Mouse (Mus musculus): ENCODE results near the gene Dpyd. TPM values are rescaled to one million over a fixed set of nuclear protein-coding genes. Genes with fewer than 3 reads are reported as not detected.

Dpyd gene
- polyA plus RNA-seq, 1 experiment from 2014 or later = 6.7 TPM

DNA sequence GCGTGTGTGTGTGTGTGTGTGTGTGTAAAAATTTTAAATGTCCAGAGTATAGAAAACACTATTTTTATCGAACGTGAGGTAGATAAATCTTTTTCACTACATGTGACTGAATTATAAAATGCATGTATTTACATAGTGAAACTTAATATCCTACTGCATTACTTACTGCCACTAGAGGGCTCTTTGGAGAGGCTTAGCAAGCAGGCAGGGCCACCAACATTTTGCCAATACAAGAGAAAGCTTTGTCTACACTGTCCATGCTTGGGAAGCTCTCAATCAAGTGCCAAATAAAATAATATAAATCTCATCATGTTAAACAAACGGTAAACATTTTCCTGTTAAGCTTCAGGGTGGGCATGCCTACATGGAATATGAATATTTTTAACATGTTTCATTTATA lies 429.9 kb downstream of the Dpyd start:
- WGBS = 84% methylated on average over 4 of the region's 4 CpGs
- H3K9ac ChIP-seq (ENCODE audit: low read length) = no peak overlapping the region

DNA sequence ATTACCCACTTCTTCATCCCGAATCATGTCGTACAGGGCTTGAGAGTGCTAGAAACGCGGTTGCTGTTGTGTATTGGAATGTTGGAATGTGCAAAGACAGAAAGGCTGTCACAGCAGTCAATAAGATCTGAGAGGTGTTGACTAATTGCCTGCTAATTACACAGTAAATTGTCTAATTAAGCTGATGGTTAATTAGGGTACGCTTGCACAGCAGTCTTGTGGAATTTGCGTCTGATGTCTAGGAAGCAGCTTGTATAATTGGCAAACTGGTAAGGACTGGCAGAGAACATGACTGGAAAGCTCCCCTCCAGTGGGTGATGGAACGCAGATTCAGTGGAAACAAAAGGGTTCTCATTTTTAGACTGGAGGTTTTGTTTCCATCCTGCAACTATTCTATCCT lies 459.3 kb downstream of the Dpyd start:
- ATAC-seq (replicated peaks; ENCODE audit: low FRiP score) (peak; percentile 93), DNase-seq (ENCODE audit: low spot score) (peak; percentile 54)
- H3K4me3 ChIP-seq (ENCODE audit: low read depth, low read length) = no peak overlapping the region
- H3K27ac ChIP-seq (ENCODE audit: low read depth, low read length) = no peak overlapping the region
- H3K9me3 ChIP-seq (ENCODE audit: control insufficient read depth, low read length) = no peaks in the 10 kb centered on the region
- no peaks in the 10 kb centered on the region for H3K4me1 ChIP-seq (replicated peaks; ENCODE audit: control insufficient read depth, insufficient read depth, low read length)
- H3K36me3 ChIP-seq (ENCODE audit: control insufficient read depth, insufficient read depth, low read length) = no peaks in the 10 kb centered on the region
- H3K9ac ChIP-seq (ENCODE audit: low read length) = no peak overlapping the region
- WGBS = 28% methylated on average over 7 of the region's 7 CpGs
- H3K4me2 ChIP-seq (ENCODE audit: low read depth, low read length, severe bottlenecking) = no peak overlapping the region
- no peaks in the 10 kb centered on the region for H3K27me3 ChIP-seq (ENCODE audit: control insufficient read depth, insufficient read depth, low read length)

More for the DNA sequence above, 429.9 kb downstream of the Dpyd start:
- H3K4me1 ChIP-seq (replicated peaks; ENCODE audit: control insufficient read depth, insufficient read depth, low read length) = no peaks in the 10 kb centered on the region
- H3K27ac ChIP-seq (ENCODE audit: low read depth, low read length) = no peak overlapping the region
- no peaks in the 10 kb centered on the region for H3K9me3 ChIP-seq (ENCODE audit: control insufficient read depth, low read length)
- H3K4me2 ChIP-seq (ENCODE audit: low read depth, low read length, severe bottlenecking) = no peak overlapping the region
- ATAC-seq (replicated peaks; ENCODE audit: low FRiP score) (no peak; the same call in 1 of the 2 replicates), DNase-seq (ENCODE audit: low spot score) (no peak)
- H3K27me3 ChIP-seq (ENCODE audit: control insufficient read depth, insufficient read depth, low read length) = no peaks in the 10 kb centered on the region
- no peak overlapping the region for H3K4me3 ChIP-seq (ENCODE audit: low read depth, low read length)
- H3K36me3 ChIP-seq (ENCODE audit: control insufficient read depth, insufficient read depth, low read length) = no peaks in the 10 kb centered on the region

- H3K27ac ChIP-seq (ENCODE audit: low read depth, low read length) = no peak overlapping the region
- H3K4me2 ChIP-seq (ENCODE audit: low read depth, low read length, severe bottlenecking) = no peak overlapping the region
- H3K9me3 ChIP-seq (ENCODE audit: control insufficient read depth, low read length) = no peaks in the 10 kb centered on the region
- DNase-seq (ENCODE audit: low spot score) = no peak
- no peaks in the 10 kb centered on the region for H3K4me1 ChIP-seq (replicated peaks; ENCODE audit: control insufficient read depth, insufficient read depth, low read length)
- H3K27me3 ChIP-seq (ENCODE audit: control insufficient read depth, insufficient read depth, low read length) = no peaks in the 10 kb centered on the region
- H3K9ac ChIP-seq (ENCODE audit: low read length) = no peak overlapping the region
- H3K4me3 ChIP-seq (ENCODE audit: low read depth, low read length) = no peak overlapping the region
- no peak for ATAC-seq (replicated peaks; ENCODE audit: low FRiP score)
- WGBS = 24% methylated on average over 1 of the region's 1 CpGs
- no peaks in the 10 kb centered on the region for H3K36me3 ChIP-seq (ENCODE audit: control insufficient read depth, insufficient read depth, low read length)
These were observed 480.7 kb downstream of the Dpyd start for GRCm38 (mm10) chr3:119042611-119043010.

DNA sequence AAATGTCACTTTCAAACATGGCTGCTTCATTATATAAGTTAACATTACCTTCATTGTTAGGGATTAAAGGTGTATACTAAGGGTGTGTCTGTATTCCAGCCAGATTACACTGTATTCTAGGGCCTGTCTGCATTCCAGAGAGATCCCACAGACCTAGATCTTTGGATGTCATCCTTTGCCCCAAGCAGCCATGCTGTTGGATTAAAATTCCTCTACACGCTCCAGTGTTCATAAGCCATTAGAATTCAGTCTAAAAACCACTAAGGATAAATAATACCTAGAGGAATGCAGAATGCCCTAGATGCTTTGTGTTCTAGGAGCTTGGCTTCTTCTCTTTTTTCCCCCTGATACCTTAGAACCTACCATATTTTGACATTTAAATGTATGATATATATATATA lies 494.2 kb downstream of the Dpyd start:
- 84% methylated on average over 1 of the region's 1 CpGs for WGBS
- ATAC-seq (replicated peaks; ENCODE audit: low FRiP score) (no peak), DNase-seq (ENCODE audit: low spot score) (no peak)
- Histone ChIP-seq H3K4me3 (ENCODE audit: low read depth, low read length) (no peak overlapping the region), H3K36me3 (ENCODE audit: control insufficient read depth, insufficient read depth, low read length) (no peaks in the 10 kb centered on the region), H3K4me1 (replicated peaks; ENCODE audit: control insufficient read depth, insufficient read depth, low read length) (no peaks in the 10 kb centered on the region), H3K27me3 (ENCODE audit: control insufficient read depth, insufficient read depth, low read length) (no peaks in the 10 kb centered on the region), H3K4me2 (ENCODE audit: low read depth, low read length, severe bottlenecking) (no peak overlapping the region), H3K27ac (ENCODE audit: low read depth, low read length) (no peak overlapping the region), H3K9me3 (ENCODE audit: control insufficient read depth, low read length) (no peaks in the 10 kb centered on the region), H3K9ac (ENCODE audit: low read length) (no peak overlapping the region)

GRCm38 (mm10) chr3:119063214-119063613 lies 501.3 kb downstream of the Dpyd start:
- DNase-seq (ENCODE audit: low spot score) (no peak), ATAC-seq (replicated peaks; ENCODE audit: low FRiP score) (peak; percentile 63; the same call in 1 of the 2 replicates)
- Histone ChIP-seq H3K4me2 (ENCODE audit: low read depth, low read length, severe bottlenecking) (no peak overlapping the region), H3K9ac (ENCODE audit: low read length) (no peak overlapping the region), H3K36me3 (ENCODE audit: control insufficient read depth, insufficient read depth, low read length) (no peaks in the 10 kb centered on the region), H3K27me3 (ENCODE audit: control insufficient read depth, insufficient read depth, low read length) (no peaks in the 10 kb centered on the region), H3K27ac (ENCODE audit: low read depth, low read length) (no peak overlapping the region), H3K4me3 (ENCODE audit: low read depth, low read length) (no peak overlapping the region), H3K4me1 (replicated peaks; ENCODE audit: control insufficient read depth, insufficient read depth, low read length) (0 out of 2 replicates have a peak, but pooled peaks cover 2% of the 10 kb centered on the region), H3K9me3 (ENCODE audit: control insufficient read depth, low read length) (no peaks in the 10 kb centered on the region; the same call in 1 of the 2 replicates)
- 30% methylated on average over 4 of the region's 4 CpGs for WGBS

DNA sequence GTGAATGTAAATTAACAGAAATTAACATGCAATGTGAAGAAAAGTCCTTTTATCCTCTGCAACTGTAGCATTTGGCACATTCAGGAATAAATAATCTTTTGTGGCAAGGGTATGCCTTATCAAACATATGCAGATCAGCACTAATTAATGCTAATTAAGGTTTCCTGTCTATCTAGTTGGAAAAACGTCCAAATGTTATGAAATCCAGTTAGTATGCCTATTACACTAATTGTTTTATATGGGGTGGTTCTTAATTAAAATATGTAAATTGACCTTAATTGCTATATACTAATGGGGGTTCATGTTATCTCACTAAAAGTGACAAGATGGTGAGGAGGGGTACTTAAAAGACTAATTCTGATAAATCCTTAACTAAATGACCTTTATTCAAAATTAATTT lies 501.7 kb downstream of the Dpyd start:
- H3K9ac ChIP-seq (ENCODE audit: low read length) = no peak overlapping the region
- H3K4me2 ChIP-seq (ENCODE audit: low read depth, low read length, severe bottlenecking) = no peak overlapping the region
- no peak for DNase-seq (ENCODE audit: low spot score)
- 16% methylated on average over 1 of the region's 1 CpGs for WGBS
- 0 out of 2 replicates have a peak, but pooled peaks cover 2% of the 10 kb centered on the region for H3K4me1 ChIP-seq (replicated peaks; ENCODE audit: control insufficient read depth, insufficient read depth, low read length)
- no peak overlapping the region for H3K27ac ChIP-seq (ENCODE audit: low read depth, low read length)
- ATAC-seq (replicated peaks; ENCODE audit: low FRiP score) = peak; percentile 66
- H3K36me3 ChIP-seq (ENCODE audit: control insufficient read depth, insufficient read depth, low read length) = no peaks in the 10 kb centered on the region
- no peaks in the 10 kb centered on the region for H3K27me3 ChIP-seq (ENCODE audit: control insufficient read depth, insufficient read depth, low read length)
- H3K4me3 ChIP-seq (ENCODE audit: low read depth, low read length) = no peak overlapping the region
- H3K9me3 ChIP-seq (ENCODE audit: control insufficient read depth, low read length) = no peaks in the 10 kb centered on the region; the same call in 1 of the 2 replicates

DNA sequence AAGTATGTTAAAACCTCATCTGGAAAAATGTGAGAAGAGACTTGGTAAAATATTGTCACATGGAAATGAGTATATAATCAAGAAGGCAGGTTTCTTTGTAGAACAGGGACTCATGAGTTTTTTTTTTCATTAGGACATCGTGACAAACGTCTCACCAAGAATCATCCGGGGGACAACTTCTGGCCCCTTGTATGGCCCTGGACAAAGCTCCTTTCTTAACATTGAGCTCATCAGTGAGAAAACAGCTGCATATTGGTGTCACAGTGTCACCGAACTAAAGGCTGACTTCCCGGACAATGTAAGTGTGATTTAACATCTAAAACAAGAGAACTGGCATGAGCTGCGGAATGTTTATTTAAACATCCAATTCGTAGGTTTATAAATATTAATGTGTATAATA lies 502.8 kb downstream of the Dpyd start:
- H3K27ac ChIP-seq (ENCODE audit: low read depth, low read length) = no peak overlapping the region
- 0 out of 2 replicates have a peak, but pooled peaks cover 2% of the 10 kb centered on the region for H3K4me1 ChIP-seq (replicated peaks; ENCODE audit: control insufficient read depth, insufficient read depth, low read length)
- H3K4me2 ChIP-seq (ENCODE audit: low read depth, low read length, severe bottlenecking) = no peak overlapping the region
- ATAC-seq (replicated peaks; ENCODE audit: low FRiP score) (no peak), DNase-seq (ENCODE audit: low spot score) (no peak)
- H3K9me3 ChIP-seq (ENCODE audit: control insufficient read depth, low read length) = no peaks in the 10 kb centered on the region; the same call in 1 of the 2 replicates
- H3K27me3 ChIP-seq (ENCODE audit: control insufficient read depth, insufficient read depth, low read length) = no peaks in the 10 kb centered on the region
- H3K36me3 ChIP-seq (ENCODE audit: control insufficient read depth, insufficient read depth, low read length) = no peaks in the 10 kb centered on the region
- H3K4me3 ChIP-seq (ENCODE audit: low read depth, low read length) = no peak overlapping the region
- no peak overlapping the region for H3K9ac ChIP-seq (ENCODE audit: low read length)
- WGBS = 73% methylated on average over 7 of the region's 7 CpGs

DNA sequence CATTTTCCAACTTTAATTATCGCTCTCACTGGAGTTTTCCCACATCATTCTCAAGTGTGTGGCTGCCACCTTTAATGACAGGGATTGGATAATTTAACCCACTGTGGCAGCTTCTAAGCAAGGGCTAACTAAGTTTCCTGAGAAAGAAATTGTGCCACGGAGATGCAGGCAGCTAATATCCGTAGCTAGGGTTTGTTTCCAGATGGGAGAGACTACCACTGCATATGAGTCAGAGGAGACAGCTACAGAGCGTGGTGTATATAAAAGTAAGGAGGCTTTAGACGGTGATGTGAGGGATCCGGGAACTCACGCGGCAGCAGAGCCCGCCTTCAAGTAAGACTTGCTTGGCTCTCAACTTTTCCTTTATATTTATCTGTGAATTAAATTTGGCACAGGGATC lies 505.3 kb downstream of the Dpyd start:
- H3K27ac ChIP-seq (ENCODE audit: low read depth, low read length) = no peak overlapping the region
- H3K4me1 ChIP-seq (replicated peaks; ENCODE audit: control insufficient read depth, insufficient read depth, low read length) = 0 out of 2 replicates have a peak, but pooled peaks cover 2% of the 10 kb centered on the region
- H3K9me3 ChIP-seq (ENCODE audit: control insufficient read depth, low read length) = no peaks in the 10 kb centered on the region; the same call in 1 of the 2 replicates
- no peaks in the 10 kb centered on the region for H3K27me3 ChIP-seq (ENCODE audit: control insufficient read depth, insufficient read depth, low read length)
- no peak overlapping the region for H3K4me3 ChIP-seq (ENCODE audit: low read depth, low read length)
- no peak overlapping the region for H3K4me2 ChIP-seq (ENCODE audit: low read depth, low read length, severe bottlenecking)
- WGBS = 81% methylated on average over 9 of the region's 9 CpGs
- no peak for DNase-seq (ENCODE audit: low spot score)
- H3K36me3 ChIP-seq (ENCODE audit: control insufficient read depth, insufficient read depth, low read length) = no peaks in the 10 kb centered on the region
- no peak for ATAC-seq (replicated peaks; ENCODE audit: low FRiP score)
- no peak overlapping the region for H3K9ac ChIP-seq (ENCODE audit: low read length)

GRCm38 (mm10) chr3:119086618-119087017 lies 524.7 kb downstream of the Dpyd start:
- Histone ChIP-seq H3K4me3 (ENCODE audit: low read depth, low read length) (no peak overlapping the region), H3K27me3 (ENCODE audit: control insufficient read depth, insufficient read depth, low read length) (no peaks in the 10 kb centered on the region), H3K36me3 (ENCODE audit: control insufficient read depth, insufficient read depth, low read length) (no peaks in the 10 kb centered on the region), H3K4me1 (replicated peaks; ENCODE audit: control insufficient read depth, insufficient read depth, low read length) (no peaks in the 10 kb centered on the region), H3K4me2 (ENCODE audit: low read depth, low read length, severe bottlenecking) (no peak overlapping the region), H3K9ac (ENCODE audit: low read length) (no peak overlapping the region), H3K9me3 (ENCODE audit: control insufficient read depth, low read length) (no peaks in the 10 kb centered on the region), H3K27ac (ENCODE audit: low read depth, low read length) (no peak overlapping the region)
- DNase-seq (ENCODE audit: low spot score) = no peak
- ATAC-seq (replicated peaks; ENCODE audit: low FRiP score) = no peak
- 63% methylated on average over 1 of the region's 1 CpGs for WGBS

Measured in forebrain, embryonic 11.5 days (tissue).